Mouse (Mus musculus): Measurements from ENCODE around the gene St8sia1. TPM values are rescaled to one million over a fixed set of nuclear protein-coding genes. Genes with fewer than 3 reads are reported as not detected.

St8sia1 gene
- total RNA-seq, 2 experiments from 2014 or later, result 30.6 to 33.2 TPM

Other genes with a start within 250 kb of the St8sia1 start
- 100 to 1,000 TPM in 1 of 2 experiments, 10 to 100 TPM in 1; 99.1 to 108 TPM for gene Cmas, start 207.8 kb downstream of the St8sia1 start, total RNA-seq (2021)
- under 1 TPM in 1 of 2 experiments, not detected in 1; 0.15 TPM for gene Sult6b2, start 159.9 kb downstream of the St8sia1 start, total RNA-seq (2021)
- gene C2cd5, start 135.7 kb upstream of the St8sia1 start, total RNA-seq (2021), result 10 to 100 TPM; 76.5 to 92.8 TPM
- gene Etnk1, start 202.8 kb upstream of the St8sia1 start, total RNA-seq (2021), result 100 to 1,000 TPM; 157 to 170 TPM

Measured in layer of hippocampus, postnatal 25 days (tissue).